Mouse (Mus musculus): ENCODE measurements at regions not wholly inside any gene's neighbourhood (a gene's known extent, or its start where the extent isn't known, plus 50 kb on each side); places are given as distances from the start of the nearest gene placed in this dataset.

GRCm38 (mm10) chr4:53386309-53386708 is 53.9 kb upstream of the Slc44a1 start:
- DNase-seq (ENCODE audit: low spot score): no peak

- peak; percentile 92 for DNase-seq (ENCODE audit: low spot score)
These were observed 55.5 kb upstream of the Slc44a1 start for GRCm38 (mm10) chr4:53384761-53385160.

- no peak for DNase-seq (ENCODE audit: low spot score)
These were observed 56.1 kb upstream of the Slc44a1 start for GRCm38 (mm10) chr4:53384104-53384503.

- no peak for DNase-seq (ENCODE audit: low spot score)
These were observed 58.2 kb upstream of the Slc44a1 start for GRCm38 (mm10) chr4:53382012-53382411.

- no peak for DNase-seq (ENCODE audit: low spot score)
These were observed 60.4 kb upstream of the Slc44a1 start for GRCm38 (mm10) chr4:53379855-53380254.

GRCm38 (mm10) chr4:53376995-53377394 is 63.2 kb upstream of the Slc44a1 start:
- DNase-seq (ENCODE audit: low spot score): no peak

GRCm38 (mm10) chr4:53356374-53356773 is 83.8 kb upstream of the Slc44a1 start:
- DNase-seq (ENCODE audit: low spot score): no peak

GRCm38 (mm10) chr4:53354961-53355360 is 85.3 kb upstream of the Slc44a1 start:
- peak; percentile 65 for DNase-seq (ENCODE audit: low spot score)

GRCm38 (mm10) chr4:53353399-53354090 is 86.7 kb upstream of the Slc44a1 start:
- DNase-seq (ENCODE audit: low spot score): no peak

GRCm38 (mm10) chr4:53351104-53351607 is 89.1 kb upstream of the Slc44a1 start:
- DNase-seq (ENCODE audit: low spot score): no peak

- DNase-seq (ENCODE audit: low spot score): no peak
These were observed 94.9 kb upstream of the Slc44a1 start for GRCm38 (mm10) chr4:53345346-53345745.

GRCm38 (mm10) chr4:53344546-53344945 is 95.7 kb upstream of the Slc44a1 start:
- DNase-seq (ENCODE audit: low spot score): no peak

GRCm38 (mm10) chr4:53341181-53341580 is 99.0 kb upstream of the Slc44a1 start:
- DNase-seq (ENCODE audit: low spot score): no peak

- no peak for DNase-seq (ENCODE audit: low spot score)
These were observed 100.1 kb upstream of the Slc44a1 start for GRCm38 (mm10) chr4:53340021-53340667.

GRCm38 (mm10) chr4:53339125-53340020 is 100.8 kb upstream of the Slc44a1 start:
- peak; percentile 22 for DNase-seq (ENCODE audit: low spot score)

- no peak for DNase-seq (ENCODE audit: low spot score)
These were observed 101.7 kb upstream of the Slc44a1 start for GRCm38 (mm10) chr4:53338479-53338878.

GRCm38 (mm10) chr4:53337784-53338183 is 102.4 kb upstream of the Slc44a1 start:
- DNase-seq (ENCODE audit: low spot score): peak; percentile 33

- no peak for DNase-seq (ENCODE audit: low spot score)
These were observed 112.6 kb upstream of the Slc44a1 start for GRCm38 (mm10) chr4:53327382-53328165.

- no peak for DNase-seq (ENCODE audit: low spot score)
These were observed 116.4 kb upstream of the Slc44a1 start for GRCm38 (mm10) chr4:53323838-53324237.

- DNase-seq (ENCODE audit: low spot score): no peak
These were observed 117.0 kb upstream of the Slc44a1 start for GRCm38 (mm10) chr4:53323195-53323594.

- no peak for DNase-seq (ENCODE audit: low spot score)
These were observed 117.7 kb upstream of the Slc44a1 start for GRCm38 (mm10) chr4:53322484-53322883.

Measured in embryo, embryonic 10.5 days (tissue).